In genomic region chr17:46077921-46078534, GRCm38 (mm10) we compare ENCODE assay signal across 9 mouse cellular contexts.
"Had no signal": no experiment of that assay in that cellular context is flagged by ENCODE, and none has a peak within 500 bp of the region (broad histone marks: within the 10 kb centered on the region; RNA-seq: fewer than 3 reads in every experiment).

No protein-coding gene starts in this region.

- DNase-seq: liver, postnatal 0 days; lung, adult 2 months; lung, postnatal 14 days; lung, postnatal 36 days; right cerebral cortex, postnatal 14 days; spleen, adult 18-20 months; thymus, adult 18-20 months; thymus, postnatal 14 days; thymus, postnatal 36 days had no signal
